Mouse (Mus musculus): ENCODE data around the gene Lama5.
"Not testable (repeated sequence)": the region's sequence is repeated elsewhere in the genome, so short reads cannot be mapped to it uniquely, and the experiment has no call there.

The Lama5 gene

DNA sequence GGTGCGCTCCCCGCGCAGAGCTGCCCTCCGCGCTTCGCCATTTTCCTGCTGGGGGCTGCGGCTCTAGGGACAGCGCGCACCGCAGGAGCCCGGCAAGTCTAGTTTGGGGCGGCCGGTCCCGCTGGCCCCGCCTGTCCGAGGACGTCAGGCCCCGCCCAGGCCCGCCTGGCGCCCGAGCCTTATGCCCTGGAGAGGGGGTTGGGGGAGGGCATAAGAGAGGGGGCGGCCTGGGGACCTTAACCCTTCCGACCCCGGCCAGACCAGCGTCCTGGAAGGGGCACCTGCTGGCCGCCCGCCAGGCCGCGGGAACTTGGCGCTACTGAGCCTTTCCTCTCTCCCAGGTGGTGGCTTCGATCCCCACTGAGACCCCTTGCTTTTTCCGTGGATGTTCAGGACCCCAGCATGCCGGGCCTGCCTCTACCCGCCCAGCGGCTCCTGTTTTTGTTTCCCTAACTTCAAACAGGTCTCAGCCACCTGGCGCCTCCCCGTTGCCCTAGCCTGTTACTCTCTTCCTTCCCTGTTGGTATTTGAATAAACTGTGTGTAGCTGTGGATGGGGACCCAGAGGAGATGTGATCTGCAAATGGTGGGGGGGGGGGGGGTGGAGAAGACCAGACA is at the start of gene Lama5:
TSS of gene Lama5 (minus strand) at position 98 of the 617 bp plus-strand sequence.
- in situ Hi-C loops (cut with MboI): no loop called here

DNA sequence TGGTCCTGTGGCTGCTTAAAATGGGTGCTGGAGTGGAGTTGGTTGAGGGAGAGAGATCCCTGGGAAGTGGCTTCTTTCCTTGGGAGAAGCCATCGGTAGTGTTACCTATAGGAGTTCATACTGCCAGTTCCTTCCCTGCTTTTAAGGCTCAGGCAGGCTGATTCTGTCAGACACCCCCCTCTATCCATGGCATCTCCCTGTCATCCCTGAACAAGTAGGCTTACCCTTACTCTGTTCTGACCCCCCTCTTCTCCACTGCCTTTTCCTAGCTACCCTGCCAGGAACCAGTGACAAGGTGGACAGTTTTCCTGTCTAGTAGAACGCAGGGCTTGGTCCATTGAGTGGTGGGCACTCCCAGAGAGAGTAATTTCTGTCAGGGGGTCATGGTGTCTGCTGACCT is 48.9 kb upstream of the Lama5 start:
- in situ Hi-C loops (cut with MboI): loop anchor here (5.0 kb wide), 1 partner anchor 73 kb away; no protein-coding TSS in a partner anchor

DNA sequence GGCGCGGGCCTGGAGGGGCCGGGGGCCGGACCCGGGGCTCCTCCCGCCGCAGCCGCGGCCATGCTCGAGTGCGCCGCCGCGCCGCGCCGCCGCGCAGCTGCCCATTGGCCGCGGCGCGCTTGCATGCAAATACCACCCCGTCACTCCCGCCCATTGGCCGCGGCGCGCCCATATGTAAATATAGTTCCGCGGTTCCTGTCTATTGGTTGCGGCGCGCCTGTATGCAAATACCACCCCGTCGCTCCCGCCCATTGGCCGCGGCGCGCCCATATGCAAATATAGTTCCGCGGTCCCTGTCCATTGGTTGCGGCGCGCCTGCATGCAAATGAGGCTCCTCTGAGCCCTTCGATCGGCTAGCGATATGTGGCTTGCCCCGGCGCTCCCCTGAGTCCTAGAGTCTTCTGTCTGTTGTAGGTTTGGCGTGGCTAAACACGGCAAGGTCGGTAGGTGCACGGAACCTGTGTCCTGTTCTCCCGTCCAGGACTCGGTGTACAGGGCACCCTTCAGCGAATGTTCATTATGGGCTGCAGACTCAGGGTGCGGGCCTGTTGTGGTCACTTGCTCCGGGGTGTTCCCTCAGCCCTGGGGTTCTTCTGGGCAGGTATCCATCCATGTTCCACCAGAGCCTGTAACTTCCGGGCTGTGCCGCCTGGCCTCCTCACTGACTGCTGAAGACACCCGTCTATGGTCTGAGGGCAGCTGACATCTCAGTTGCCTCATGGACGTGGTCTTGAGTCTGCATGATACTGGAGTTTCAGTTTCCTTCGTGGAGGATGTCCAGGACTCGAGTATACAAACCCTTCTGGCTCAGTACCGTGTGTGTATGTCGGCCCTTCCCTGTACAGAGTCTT is 48.0 kb upstream of the Lama5 start, which contains the start of gene Cables2:
TSS of gene Cables2 (minus strand) at position 103 of the 851 bp plus-strand sequence.
- in situ Hi-C loops (cut with MboI): loop anchor here (5.0 kb wide), 1 partner anchor 74 kb away; no protein-coding TSS in a partner anchor

DNA sequence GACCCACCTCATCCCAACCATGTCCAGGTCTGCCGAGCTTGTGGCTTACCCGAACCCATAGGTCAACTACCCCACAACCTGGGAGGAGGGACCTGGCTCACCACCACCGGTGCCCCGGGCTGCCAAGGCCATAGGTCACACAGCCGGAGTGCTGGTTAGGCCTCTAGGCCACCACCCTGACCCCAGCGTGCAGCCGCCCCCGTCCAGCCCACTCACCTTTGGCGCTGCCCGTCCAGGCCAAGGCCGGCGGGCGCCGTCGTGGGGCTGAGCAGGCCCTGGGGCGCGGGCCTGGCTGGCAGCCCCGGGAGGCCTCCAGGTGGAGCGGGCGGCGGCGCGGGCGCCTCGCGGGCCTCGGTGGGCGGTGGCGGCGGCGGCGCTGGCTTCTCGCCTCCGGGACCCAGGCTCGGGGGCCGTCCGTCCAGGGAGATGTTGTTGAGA is 47.2 kb upstream of the Lama5 start:
- in situ Hi-C loops (cut with MboI): loop anchor here (5.0 kb wide), 1 partner anchor 74 kb away; no protein-coding TSS in a partner anchor

DNA sequence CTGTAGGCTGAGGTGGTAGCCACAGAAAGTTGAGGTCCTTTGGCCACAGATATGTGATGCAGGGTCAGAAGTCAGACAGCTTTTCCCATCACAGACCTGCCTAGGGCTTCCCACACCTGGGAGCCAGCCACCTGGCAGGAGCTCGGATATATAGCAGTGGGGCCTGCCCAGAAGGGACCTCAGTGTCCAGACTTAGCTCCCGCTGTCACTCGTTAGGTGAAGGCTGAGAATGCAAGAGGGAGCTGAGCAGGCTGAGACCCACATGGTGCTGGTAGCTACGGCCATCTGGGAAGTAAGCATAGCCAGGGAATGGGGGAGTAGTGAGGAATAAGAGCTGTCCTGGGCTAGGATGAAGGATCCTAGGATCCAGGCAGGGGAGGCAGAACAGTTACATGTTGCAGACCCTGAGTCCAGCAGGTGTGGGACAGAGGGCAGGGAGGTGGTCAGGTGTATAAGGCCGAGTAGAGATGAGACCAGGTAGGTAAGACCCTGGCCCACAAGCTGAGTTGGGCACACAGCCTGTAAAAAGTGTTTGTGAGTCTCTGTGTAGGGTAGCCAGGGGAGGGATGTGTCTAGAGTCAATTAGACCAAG is 46.2 kb upstream of the Lama5 start:
- in situ Hi-C loops (cut with MboI): loop anchor here (5.0 kb wide), 1 partner anchor 75 kb away; no protein-coding TSS in a partner anchor

DNA sequence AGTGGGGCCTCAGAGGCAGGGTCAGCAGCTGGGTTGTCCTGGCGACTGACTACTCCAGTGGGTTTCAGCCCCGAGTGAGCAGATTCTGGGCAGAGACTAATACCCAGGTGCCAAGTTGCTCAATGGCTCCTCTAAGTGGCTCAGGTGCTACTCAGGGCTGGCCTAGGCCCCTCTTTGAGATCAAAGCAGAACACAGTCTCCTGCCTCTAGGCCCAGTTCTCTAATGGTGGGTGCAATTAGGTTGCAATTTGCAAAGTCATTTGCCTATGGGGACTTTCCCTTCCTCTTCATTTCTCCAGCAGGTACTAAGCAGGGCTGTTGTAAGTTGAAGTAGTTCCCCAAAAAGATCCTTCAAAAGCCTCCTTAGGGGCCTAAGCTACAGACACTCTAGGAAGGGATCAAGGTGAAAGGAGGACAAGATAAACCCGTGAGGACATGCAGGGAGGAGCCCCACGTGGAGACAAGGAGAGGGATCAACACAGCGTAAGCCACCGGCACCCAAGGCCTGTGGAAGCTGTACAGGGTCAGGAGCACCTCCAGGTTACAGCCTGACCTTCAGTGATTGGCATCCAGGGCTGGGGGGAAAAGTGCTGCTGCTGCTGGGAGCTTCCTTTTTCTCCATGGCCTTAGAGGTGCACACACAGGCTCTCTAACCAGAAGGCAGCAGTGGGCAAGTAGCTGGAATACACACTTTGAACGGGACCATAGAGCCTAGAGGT is 45.0 kb upstream of the Lama5 start:
- in situ Hi-C loops (cut with MboI): loop anchor here (5.0 kb wide), 1 partner anchor 77 kb away; no protein-coding TSS in a partner anchor

DNA sequence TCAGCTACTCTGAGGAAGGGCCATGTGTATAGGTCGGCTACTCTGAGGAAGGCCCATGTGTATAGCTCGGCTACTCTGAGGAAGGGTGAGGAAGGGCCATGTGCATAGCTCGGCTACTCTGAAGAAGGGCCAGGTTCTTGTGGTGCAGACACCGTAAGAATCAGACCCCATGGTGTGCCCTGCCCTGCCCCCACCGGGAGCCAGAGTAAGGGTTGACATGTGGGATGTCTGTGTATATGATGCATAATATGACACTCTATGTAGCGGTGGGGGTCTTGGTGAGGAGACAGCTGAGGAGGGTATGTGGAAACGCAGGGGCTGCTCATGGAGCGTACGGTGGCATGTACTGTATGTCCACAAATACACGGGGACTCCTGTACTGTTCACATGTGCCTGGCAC is 43.7 kb upstream of the Lama5 start:
- in situ Hi-C loops (cut with MboI): no loop called here

DNA sequence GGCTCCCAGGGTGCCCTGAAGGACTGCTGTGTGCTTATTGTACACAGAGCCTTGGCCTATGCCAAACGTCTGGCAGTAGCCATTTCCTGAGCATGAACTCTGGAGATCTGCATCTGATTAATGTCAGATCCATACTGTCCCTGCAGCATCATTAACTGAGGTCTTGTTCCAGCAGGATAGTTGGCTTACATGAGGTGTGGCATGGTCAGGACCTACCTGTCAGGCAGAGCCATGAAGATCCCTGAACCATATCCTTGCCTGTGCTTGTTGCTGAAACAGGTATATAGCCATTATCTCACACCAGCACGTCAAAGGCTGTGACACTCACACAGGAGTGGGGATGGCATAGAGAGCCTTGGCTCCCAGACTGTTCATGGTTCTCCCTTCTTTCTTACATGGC is 42.3 kb upstream of the Lama5 start:
- in situ Hi-C loops (cut with MboI): no loop called here

DNA sequence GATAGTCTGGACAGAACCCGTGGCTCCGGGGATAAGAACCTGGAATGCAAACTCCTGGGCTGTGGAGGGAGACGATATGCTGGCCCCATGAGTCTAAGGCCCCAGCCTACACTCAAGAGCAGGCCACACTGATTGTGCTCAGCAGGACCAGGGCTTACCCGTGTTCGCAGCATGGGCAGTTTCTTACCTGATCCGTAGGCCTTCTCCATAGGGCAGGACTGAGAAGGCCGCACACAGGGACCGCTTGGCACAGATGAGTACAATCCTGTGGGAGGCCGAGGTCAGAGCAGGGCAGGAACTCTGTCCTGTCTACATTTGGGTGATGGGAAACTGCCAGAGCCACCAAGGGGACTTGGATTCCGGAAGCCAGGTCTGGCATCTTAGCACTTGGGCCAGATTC is 37.2 kb upstream of the Lama5 start:
- in situ Hi-C loops (cut with MboI): no loop called here

DNA sequence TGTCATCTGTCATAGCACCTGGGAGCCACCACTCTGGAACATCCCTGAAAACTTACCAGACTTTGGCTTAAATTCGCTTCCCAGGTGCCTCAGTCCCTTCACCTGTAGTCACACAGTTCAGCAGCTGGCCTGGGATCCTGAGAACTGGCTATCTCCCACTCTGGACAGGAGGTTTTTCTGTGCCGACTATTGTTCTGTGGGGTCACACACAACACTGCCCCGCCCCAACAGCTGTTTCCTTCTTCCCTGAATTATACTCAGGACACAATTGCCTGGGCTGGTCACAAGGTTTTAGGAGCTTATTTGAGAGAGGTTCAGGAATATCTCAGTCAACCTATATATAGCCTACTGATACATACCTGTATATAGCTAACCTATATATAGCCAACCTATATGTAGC is 36.8 kb upstream of the Lama5 start:
- in situ Hi-C loops (cut with MboI): no loop called here

DNA sequence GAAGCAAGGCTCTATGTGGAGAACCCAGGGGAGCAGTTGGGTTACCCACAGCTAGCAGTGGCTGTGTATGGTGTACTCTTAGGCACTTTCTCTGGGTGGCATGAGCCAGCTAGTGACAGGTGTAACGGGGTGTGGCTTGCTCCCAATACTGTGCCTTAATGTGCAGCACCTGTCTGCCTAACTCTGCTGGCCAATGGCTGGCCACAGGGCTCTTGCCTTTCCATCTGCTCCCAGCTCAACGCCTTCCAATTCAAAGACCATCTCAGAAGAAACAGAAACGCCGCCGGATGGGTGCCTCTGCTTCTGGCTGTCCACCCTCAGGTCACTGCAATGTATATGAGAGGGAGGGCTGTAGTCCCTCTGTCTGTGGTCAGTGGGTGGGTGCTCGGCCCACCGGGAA is 36.2 kb upstream of the Lama5 start:
- in situ Hi-C loops (cut with MboI): no loop called here

DNA sequence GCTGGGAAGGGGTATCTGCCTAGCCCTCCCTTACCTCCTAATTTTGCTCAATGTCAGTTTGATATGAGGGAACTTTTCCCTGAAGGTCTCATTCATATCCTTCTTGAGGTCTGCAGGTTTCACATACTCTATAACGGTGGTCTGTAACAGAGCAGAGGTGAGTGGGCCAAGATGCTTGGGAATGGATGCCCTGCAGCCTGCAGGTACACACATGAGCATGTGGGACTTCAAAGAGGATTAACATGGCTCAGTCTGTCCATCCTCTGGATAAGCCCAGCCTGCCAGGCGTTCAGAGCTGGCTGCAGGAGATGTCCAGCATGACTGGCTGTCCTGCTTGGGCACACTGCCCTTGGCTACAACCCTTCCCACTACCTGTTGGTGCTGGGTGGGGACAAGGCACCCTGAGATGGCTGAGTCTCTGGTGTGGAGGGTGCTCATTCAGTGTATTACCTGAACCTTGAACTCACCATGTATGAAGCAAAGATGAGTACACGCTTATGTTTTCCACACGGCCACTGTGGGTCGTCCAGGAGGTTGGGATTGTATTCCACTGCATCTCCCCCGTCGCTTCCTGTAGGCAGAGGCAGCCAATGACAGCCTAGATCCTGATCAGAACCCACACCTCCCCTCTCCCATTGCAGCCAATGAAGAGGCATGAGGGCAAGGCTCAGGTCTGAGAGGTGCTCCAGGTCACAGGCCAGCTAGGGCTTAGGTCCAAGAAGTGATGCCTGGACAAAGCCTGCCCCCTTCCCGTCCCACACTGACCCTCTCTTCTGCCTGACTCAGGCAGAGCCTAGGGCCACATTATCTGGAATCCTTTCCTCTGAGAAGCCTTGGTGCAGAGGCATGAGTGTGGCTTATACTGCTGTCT is 35.2 kb upstream of the Lama5 start:
- in situ Hi-C loops (cut with MboI): no loop called here

DNA sequence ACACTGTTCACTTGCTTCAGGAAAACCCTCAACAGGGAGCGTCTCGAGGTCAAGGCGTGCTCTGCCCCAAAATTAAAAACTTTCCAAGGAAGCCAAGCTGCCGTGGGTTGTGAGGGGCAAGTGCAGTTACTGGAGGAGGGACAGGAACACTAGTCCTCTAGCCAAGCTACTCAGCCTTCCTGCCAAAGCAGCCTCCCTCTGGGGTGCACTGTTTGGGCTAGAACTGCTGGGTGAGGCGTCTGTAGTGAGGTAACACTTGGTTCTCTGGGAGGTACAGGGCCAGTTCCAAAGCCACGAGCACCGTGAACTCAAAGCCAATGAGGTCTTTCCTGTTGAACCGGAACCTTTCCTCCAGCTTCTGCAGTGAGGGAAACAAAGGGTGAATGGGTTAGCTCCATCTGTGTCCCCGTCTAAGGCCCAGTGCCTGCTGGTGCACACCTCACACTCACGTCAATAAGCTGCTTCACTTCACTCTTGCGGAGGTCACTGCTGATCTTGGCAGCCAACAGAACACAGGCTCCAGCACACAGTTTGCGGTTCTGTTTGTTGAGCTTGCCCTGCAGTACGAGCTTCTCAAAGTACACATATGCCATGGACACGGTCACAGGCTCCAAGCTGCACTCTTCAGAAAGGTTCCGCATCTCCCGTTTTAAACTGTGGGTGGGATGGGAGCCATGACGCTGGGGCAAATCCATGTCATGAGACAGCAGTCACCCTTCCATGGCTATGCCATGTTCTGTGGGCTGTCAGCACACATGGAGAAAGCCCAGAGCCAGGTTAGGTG is 34.4 kb upstream of the Lama5 start:
- in situ Hi-C loops (cut with MboI): not testable (repeated sequence)

DNA sequence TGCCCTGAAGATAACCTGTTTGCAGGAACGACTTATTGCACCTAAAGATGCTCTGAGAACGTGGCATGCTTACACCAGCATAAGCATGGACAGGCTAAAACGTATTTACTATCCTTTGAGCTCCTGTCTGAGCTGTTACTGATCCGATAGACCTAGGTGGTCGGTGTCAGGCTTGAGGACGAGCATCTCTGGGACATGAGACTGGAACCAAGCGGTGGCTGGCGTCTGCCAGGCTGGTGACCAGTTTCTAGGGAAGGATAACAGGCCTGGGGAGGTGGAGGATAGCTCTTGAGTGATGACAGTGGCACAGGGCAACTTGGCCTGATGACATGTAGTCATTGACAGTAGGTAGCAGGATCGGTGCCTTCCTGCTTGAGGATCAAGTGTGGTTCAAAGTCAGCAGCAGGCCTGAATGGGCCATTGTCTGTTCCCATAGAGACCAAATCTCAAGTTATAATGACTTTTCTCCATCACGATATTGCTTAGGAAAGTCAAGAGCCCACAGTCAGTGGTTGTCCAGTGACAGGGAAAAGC is 33.4 kb upstream of the Lama5 start:
- in situ Hi-C loops (cut with MboI): not testable (repeated sequence)

DNA sequence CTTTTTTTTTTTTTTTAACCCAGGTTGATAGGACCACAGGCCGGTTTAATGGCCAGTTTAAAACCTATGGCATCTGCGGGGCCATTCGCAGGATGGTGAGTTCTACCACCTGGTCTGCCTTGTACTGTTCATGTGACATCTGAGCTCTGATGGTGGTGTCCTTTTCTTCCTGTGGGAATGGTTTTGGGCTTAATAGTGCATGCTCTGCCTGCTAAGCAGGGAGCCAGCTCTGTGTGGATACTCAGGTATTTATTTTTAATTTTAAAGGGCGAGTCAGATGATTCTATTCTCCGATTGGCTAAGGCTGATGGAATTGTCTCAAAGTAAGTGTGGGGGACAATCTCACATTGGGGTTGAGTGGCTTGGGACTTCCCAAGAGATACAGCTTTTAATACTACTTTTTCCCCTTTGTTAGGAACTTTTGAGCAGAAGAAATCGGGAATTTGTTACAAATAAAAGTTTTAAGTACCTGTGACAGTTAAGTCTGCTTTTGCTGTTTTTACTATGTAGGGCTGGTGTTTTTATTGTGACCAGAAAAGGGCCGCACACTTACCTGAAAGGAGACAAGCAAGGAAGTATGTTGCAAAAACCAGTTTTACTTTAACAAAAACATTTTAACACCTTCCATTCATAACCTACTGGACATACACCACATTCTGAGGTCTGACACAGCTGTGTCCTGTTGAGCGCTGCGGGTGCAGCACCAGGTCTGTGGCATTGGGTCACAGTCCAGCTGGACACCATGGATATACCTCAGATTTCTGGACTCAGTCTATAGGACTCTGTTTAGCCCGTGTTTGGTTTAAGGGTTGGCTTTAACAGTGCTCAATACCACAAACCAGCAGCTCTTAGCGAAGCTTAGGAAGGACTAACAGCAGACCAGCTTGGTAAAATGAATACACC is 32.6 kb upstream of the Lama5 start:
- in situ Hi-C loops (cut with MboI): no loop called here

DNA sequence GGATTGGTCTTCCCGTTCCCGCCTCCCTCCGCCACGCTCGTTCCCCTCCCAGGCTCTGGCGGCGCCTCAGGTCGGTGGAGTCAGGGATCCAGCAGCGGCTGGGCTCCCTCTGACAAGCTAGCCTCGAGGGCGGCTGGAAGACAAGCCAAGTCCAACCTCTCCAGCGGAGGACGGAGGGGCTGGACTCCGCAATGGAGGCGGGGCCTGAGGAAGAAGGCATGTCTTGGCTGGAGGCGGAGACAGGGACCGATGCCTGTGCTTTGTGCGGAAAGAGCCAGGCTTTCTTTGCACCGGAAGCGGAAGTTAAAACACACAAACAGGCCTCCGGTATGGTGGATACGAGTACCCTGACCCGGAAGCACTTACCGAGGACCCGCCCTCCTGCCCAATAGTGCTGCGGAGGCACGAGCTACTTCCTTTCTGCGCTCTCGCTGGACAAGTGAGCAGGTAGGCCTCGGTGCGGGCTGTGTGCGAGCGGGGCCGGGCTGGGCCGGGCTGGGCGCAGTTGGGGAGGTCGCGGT is 31.4 kb upstream of the Lama5 start, which contains the start of gene Rps21:
TSS of gene Rps21 (plus strand) at position 377 of the 521 bp plus-strand sequence.
- in situ Hi-C loops (cut with MboI): no loop called here

DNA sequence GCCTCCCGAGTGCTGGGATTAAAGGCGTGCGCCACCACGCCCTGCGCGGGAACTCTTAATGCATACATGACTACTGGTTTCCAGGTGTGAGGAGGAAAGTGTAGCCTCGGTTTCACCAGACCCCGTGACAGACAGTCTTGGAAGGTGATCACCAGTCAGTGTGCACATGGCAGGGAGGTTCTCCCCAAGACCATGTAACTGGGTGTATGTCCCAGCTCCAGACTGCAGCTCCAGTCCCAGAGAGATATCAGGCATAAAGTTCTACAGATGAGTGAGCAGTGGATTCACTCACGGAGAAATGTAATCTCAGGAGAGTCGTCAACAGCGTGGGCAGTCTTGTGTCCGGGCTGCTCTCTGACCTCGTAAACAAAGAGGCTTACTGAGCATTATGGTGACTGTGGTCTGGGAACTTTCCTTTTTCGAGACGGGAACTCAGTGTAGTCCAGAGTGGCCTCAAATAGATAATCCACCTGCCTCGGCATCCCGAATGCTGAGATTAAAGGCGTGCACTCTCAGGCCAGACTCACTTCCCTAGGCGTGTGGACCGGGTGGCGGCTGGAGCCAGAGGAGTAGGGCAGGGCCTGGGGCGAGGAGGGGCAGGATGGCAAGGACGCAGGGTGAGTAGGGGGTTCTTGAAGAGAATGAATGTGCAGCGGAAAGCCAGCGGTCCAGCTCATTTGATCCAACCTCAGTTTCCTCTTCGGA is 30.8 kb upstream of the Lama5 start:
- in situ Hi-C loops (cut with MboI): no loop called here

DNA sequence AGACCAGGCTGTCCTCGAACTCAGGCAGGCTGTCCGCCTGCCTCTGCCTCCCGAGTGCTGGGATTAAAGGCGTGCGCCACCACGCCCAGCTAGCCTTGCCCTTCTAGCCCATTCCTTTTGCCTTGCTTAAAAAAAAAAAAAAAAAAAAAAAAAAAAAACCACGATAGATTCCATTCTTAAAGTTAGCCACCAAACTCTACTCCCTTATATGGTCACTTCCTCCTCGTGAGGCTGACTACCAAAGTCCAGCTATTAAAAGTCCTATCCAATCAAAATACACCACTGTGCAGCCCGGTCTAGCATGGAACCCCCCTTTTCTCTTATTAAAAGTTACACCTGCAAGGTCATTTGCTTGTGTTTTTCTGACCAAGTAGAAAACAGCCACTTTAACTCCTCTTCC is 30.0 kb upstream of the Lama5 start:
- in situ Hi-C loops (cut with MboI): no loop called here

Measured in mature B cell (primary cell).